Mouse (Mus musculus) G1E (cell line): ENCODE results near the gene Cd302.

ENCODE experiments used
- CTCF ChIP-seq: IDR thresholded peaks from 2 replicates; pipeline ENCODE4 v1.5.1; 2012; ENCODE audit warnings: low read depth, low read length, inconsistent platforms, mixed read lengths
- GATA1 ChIP-seq: IDR thresholded peaks from 2 replicates; pipeline ENCODE4 v1.6.1; 2012; ENCODE audit warnings: borderline replicate concordance, low read length, inconsistent platforms, mixed read lengths
- TAL1 ChIP-seq: conservative IDR thresholded peaks from 2 replicates; pipeline ENCODE4 v1.6.1; 2012; ENCODE audit warnings: low read depth, low read length, inconsistent platforms, mixed read lengths

DNA sequence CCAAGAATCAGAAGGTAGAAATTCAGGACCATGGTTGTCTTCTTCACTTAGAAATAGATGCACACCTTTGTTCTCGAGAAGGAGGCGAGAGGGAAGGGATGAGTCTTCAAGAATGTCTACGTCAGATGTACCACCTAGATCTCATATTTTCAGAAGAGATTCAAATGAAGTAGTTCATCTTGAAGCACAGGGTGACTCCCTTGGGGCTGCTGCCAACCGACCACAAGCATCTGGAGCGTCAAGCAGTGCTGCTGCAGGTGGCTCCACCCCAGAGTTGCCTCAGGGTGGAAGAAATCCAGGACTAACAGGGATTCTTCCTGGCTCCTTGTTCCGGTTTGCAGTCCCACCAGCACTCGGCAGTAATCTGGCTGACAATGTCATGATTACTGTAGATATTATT is 49.8 kb downstream of the Cd302 start:
- TF ChIP-seq CTCF = no peak
- no peak for TF ChIP-seq GATA1
- no peak for TF ChIP-seq TAL1
